Mouse (Mus musculus) naive thymus-derived CD4-positive, alpha-beta T cell, adult 5 months (primary cell): Measurements from ENCODE around the gene Fam13c. TPM values are rescaled to one million over a fixed set of nuclear protein-coding genes. Genes with fewer than 3 reads are reported as not detected.

Experiments used
- polyA plus RNA-seq: library from polyadenylated mRNA; unstranded; fragments of 100-300 nt; shearing (Covaris generic); gene quantifications from one replicate; pipeline ENCODE4 v1.2.1, GENCODE M21; 2017

Fam13c gene
- not detected for polyA plus RNA-seq

GRCm38 (mm10) chr10:70439676-70440521, at the start of gene Fam13c:
TSS of gene Fam13c (plus strand) at chr10:70440481.

Other genes with a start within 250 kb of the Fam13c start
- gene Mrln, start 235.8 kb upstream of the Fam13c start, polyA plus RNA-seq, result not detected
- not detected for gene Slc16a9, start 195.4 kb upstream of the Fam13c start, polyA plus RNA-seq
- not detected for gene Phyhipl, start 215.5 kb downstream of the Fam13c start, polyA plus RNA-seq